Mouse (Mus musculus) heart, adult 2 months (tissue): ENCODE results near the gene Fastk. TPM values are rescaled to one million over a fixed set of nuclear protein-coding genes. Genes with fewer than 3 reads are reported as not detected.

Experiments used
- DNase-seq, 2 experiments: peaks; one replicate each; pipeline ENCODE4 v3.0.0; 2021
- H3K27ac ChIP-seq: fragments of 200-600 bp; 2 replicates; pipeline ENCODE4 v1.8.1; 2022
- H3K27me3 ChIP-seq: fragments of 200-500 bp; 2 replicates; pipeline ENCODE4 v1.6.1; 2012; ENCODE audit warnings: mild to moderate bottlenecking, low read length, inconsistent platforms, mixed read lengths; ENCODE audit not compliant: control insufficient read depth, insufficient read depth
- H3K36me3 ChIP-seq: fragments of 200-500 bp; 2 replicates; pipeline ENCODE4 v1.6.1; 2012; ENCODE audit warnings: low read length, inconsistent platforms; ENCODE audit not compliant: control insufficient read depth, insufficient read depth
- H3K4me1 ChIP-seq: fragments of 200-500 bp; 2 replicates; pipeline ENCODE4 v1.6.1; 2011; ENCODE audit warnings: low read length; ENCODE audit not compliant: control insufficient read depth, insufficient read depth
- H3K4me3 ChIP-seq: fragments of 200-600 bp; 2 replicates; pipeline ENCODE4 v1.8.1; 2022
- H3K79me2 ChIP-seq: fragments of 200-500 bp; replicated peaks from 2 replicates; pipeline ENCODE4 v1.6.1; 2012; ENCODE audit warnings: mild to moderate bottlenecking, inconsistent platforms, low read length, moderate library complexity, mixed read lengths; ENCODE audit not compliant: control insufficient read depth, insufficient read depth
- H3K9ac ChIP-seq: fragments of 200-500 bp; 2 replicates; pipeline ENCODE4 v1.6.1; 2012; ENCODE audit warnings: low read depth, mild to moderate bottlenecking, control low read depth, inconsistent platforms, low read length, mixed read lengths
- CTCF ChIP-seq: fragments of 200-600 bp; IDR thresholded peaks from 2 replicates; pipeline ENCODE4 v1.8.1; 2022; ENCODE audit warnings: antibody characterized with exemption, mild to moderate bottlenecking, moderate library complexity
- EP300 ChIP-seq: fragments of 200-500 bp; IDR thresholded peaks from 2 replicates; pipeline ENCODE4 v1.6.1; 2011; ENCODE audit warnings: low read depth, low read length, control low read depth; ENCODE audit not compliant: insufficient read depth
- POLR2A ChIP-seq: fragments of 200-500 bp; IDR thresholded peaks from 2 replicates; pipeline ENCODE4 v1.6.1; 2011; ENCODE audit warnings: mild to moderate bottlenecking, low read depth, low read length, control low read depth; ENCODE audit not compliant: insufficient read depth
- WGBS: fragments of 180-500 bp; shearing (Covaris S2); methylation state at CpG from one replicate; pipeline ENCODE4 v1.1.7; 2018; 5-methylcytosine and 5-hydroxymethylcytosine counted together
- intact Hi-C: fragments of 180-260 bp; cut with DNase I; formaldehyde crosslinking; loops from one replicate; pipeline ENCODE4 v1.15.1; 2025
- polyA plus RNA-seq: library from polyadenylated mRNA; depleted of rRNA; stranded (reverse); fragments of >200 nt; gene quantifications from 2 replicates; pipeline ENCODE4 v1.2.3, GENCODE M21; 2012
- total RNA-seq, 2 experiments: library from RNA; stranded (reverse); gene quantifications; 2 replicates each; pipeline ENCODE4 v1.2.3; 2021

The Fastk gene
- total and polyA plus RNA-seq, 3 experiments: 287 to 613 (median 328) TPM

DNA sequence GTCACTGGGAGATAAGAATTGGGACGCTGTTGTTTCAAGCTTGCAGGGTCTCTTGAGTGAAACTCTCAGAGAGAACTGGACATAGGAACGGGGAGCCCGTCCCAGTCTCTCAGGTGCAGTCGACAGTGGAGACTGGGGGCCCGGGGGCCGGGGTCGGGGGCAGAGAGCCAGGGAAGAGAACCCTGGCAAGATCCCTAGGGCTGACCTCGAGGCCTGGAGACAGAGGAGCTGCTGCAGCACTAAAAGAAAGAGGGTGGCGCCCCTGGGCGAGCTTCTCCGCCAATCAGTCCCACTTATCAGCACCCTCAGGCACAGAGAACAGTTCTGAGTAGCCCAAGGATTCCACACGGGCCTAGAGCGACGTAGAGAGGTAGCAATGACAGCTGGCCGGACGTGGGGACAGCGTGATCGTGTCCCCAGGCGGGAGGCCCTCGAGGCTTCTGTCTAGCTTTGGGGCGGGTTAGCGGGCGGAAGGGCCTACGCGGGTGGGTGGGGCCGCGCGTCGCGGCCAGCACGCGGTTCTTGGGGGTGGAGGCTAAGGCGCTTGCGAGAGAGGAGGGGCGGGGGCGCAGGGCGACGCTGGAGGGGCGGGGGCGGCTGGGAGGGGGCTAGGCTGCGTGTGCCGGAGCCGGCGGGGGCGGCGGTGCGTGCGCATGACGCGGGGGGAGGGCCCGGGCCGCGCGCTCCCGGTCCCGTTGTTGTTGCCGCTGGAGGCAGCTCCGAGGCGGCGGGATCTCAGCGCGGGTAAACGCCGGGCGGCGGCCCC lies 6.4 kb upstream of the Fastk start:
- Histone ChIP-seq H3K27ac (peak overlapping the region; percentile 93), H3K4me3 (peak overlapping the region; percentile 70), H3K9ac (peak overlapping the region; percentile 90), H3K27me3 (no peaks in the 10 kb centered on the region), H3K79me2 (peaks cover 4% of the 10 kb centered on the region; the same call in 1 of the 2 replicates), H3K36me3 (no peaks in the 10 kb centered on the region), H3K4me1 (peaks cover 25% of the 10 kb centered on the region)
- 5% methylated on average over 54 of the region's 66 CpGs for WGBS
- TF ChIP-seq POLR2A (peak; percentile 87), EP300 (peak; percentile 64; the same call in 1 of the 2 replicates), CTCF (peak; percentile 21; the same call in 1 of the 2 replicates)
- intact Hi-C loops: loop anchor here (2.0 kb wide), 1 partner anchor 27 kb away; no protein-coding TSS in a partner anchor
- DNase-seq: peak; percentile 91 to 93

DNA sequence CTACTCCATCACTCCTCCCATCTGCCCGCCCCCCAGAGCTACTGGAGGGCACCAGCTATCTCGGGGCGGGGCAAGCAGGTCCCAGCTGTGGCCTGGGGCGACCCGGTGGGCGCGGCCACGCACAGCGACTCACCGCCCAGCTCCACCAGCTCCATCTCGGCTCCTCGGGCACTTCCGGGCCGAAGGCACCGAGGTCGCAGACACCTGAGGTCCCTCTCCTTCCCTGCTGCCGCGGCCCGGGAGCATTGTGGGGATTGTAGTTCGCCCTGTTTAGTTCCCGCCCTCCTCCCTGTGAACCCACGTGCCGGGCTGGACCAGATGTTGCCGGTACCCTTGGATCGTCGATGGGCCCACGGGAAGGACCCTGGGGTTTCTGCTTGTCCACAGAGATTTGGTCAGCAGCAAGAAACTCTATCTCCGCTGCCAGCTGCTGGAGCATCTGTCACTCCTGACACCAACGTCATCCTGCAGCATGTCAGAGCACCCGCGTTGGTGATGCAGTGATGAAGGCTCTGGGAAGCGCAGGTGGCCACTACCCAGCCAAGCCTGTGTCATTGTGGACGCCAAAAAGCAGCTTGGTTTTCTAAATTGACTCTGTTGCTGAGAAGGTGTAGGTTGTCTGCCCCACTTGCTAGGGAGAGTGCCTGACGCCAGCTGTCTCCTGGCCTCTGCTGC lies 2.7 kb upstream of the Fastk start, which contains the start of gene Tmub1:
TSS of gene Tmub1 (minus strand) at position 231 of the 675 bp plus-strand sequence.
- peak; percentile 88 to 89 for DNase-seq
- 3% methylated on average over 34 of the region's 34 CpGs for WGBS
- Histone ChIP-seq H3K9ac (peak within 1 kb of the TSS; percentile 79), H3K79me2 (no peaks in the 10 kb centered on the region), H3K4me3 (peak within 1 kb of the TSS; percentile 58), H3K4me1 (peaks cover 3% of the 10 kb centered on the region; the same call in 1 of the 2 replicates), H3K27me3 (no peaks in the 10 kb centered on the region), H3K36me3 (no peaks in the 10 kb centered on the region), H3K27ac (peak within 1 kb of the TSS; percentile 81)
- TF ChIP-seq CTCF (no peak), POLR2A (0 out of 2 replicates have a peak, but pooled peaks have one; percentile 25)
- intact Hi-C loops: loop anchor here (10.0 kb wide), 1 partner anchor 387 kb away; no protein-coding TSS in a partner anchor

GRCm38 (mm10) chr5:24446630-24447029 lies 1.5 kb upstream of the Fastk start:
- H3K27me3 ChIP-seq: no peaks in the 10 kb centered on the region
- peaks cover 3% of the 10 kb centered on the region; the same call in 1 of the 2 replicates for H3K4me1 ChIP-seq
- H3K9ac ChIP-seq: no peak overlapping the region
- no peaks in the 10 kb centered on the region for H3K36me3 ChIP-seq
- intact Hi-C loops: loop anchor here (10.0 kb wide), 1 partner anchor 388 kb away; no protein-coding TSS in a partner anchor
- no peak overlapping the region for H3K4me3 ChIP-seq
- H3K27ac ChIP-seq: no peak overlapping the region
- TF ChIP-seq POLR2A (no peak), CTCF (no peak), EP300 (no peak)
- no peak for DNase-seq
- WGBS: 89% methylated on average over 7 of the region's 7 CpGs
- no peaks in the 10 kb centered on the region for H3K79me2 ChIP-seq

- intact Hi-C loops: loop anchor here (2.0 to 10.0 kb wide), 2 partner anchors 19 to 389 kb away; no protein-coding TSS in a partner anchor
- H3K79me2 ChIP-seq: no peaks in the 10 kb centered on the region
- 57% methylated on average over 20 of the region's 20 CpGs for WGBS
These were observed 467 bp upstream of the Fastk start for GRCm38 (mm10) chr5:24445428-24446080.

DNA sequence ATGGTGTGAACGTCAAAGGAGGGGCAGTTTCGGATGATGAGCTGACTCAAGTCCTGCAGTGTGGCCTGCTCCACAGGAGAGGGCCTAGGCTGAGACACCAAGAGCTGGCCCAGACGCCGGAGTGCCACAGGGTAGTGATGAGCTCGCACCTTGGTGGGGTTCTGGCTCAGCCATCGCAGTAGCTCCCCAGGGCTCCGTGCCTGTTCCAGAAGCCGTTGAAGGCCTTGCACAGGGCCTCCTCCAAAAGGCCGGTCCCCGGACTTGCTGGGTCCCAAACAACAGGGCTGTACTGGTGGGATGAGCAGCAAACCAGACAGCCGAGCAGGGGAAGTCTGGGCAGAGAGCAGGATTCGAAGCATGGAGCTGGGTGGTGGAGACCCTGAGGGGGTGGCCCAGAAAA lies 1.2 kb downstream of the Fastk start:
- Histone ChIP-seq H3K27ac (peak overlapping the region; percentile 97; the same call in 1 of the 2 replicates), H3K36me3 (no peaks in the 10 kb centered on the region)

More at GRCm38 (mm10) chr5:24445428-24446080, 467 bp upstream of the Fastk start:
- peak overlapping the region; percentile 97 for H3K27ac ChIP-seq
- no peak for DNase-seq
- H3K9ac ChIP-seq: peak overlapping the region; percentile 19
- peaks cover 3% of the 10 kb centered on the region; the same call in 1 of the 2 replicates for H3K4me1 ChIP-seq
- H3K27me3 ChIP-seq: no peaks in the 10 kb centered on the region
- TF ChIP-seq CTCF (0 out of 2 replicates have a peak, but pooled peaks have one; percentile 11), POLR2A (no peak), EP300 (no peak)
- peak overlapping the region; percentile 76 for H3K4me3 ChIP-seq
- H3K36me3 ChIP-seq: no peaks in the 10 kb centered on the region

More for the DNA sequence above, 1.2 kb downstream of the Fastk start:
- peaks cover 3% of the 10 kb centered on the region; the same call in 1 of the 2 replicates for H3K4me1 ChIP-seq
- peak overlapping the region; percentile 20; the same call in 1 of the 2 replicates for H3K9ac ChIP-seq
- 74% methylated on average over 12 of the region's 12 CpGs for WGBS
- DNase-seq: no peak
- intact Hi-C loops: loop anchor here (2.0 to 10.0 kb wide), 2 partner anchors 17 to 391 kb away; no protein-coding TSS in a partner anchor
- H3K4me3 ChIP-seq: peak overlapping the region; percentile 76
- no peaks in the 10 kb centered on the region for H3K27me3 ChIP-seq
- H3K79me2 ChIP-seq: no peaks in the 10 kb centered on the region
- TF ChIP-seq CTCF (no peak), EP300 (no peak), POLR2A (no peak)
